Mouse (Mus musculus) embryonic facial prominence, embryonic 15.5 days (tissue): ENCODE results near the gene Nipsnap3a. TPM values are rescaled to one million over a fixed set of nuclear protein-coding genes. Genes with fewer than 3 reads are reported as not detected.

Experiments
- polyA plus RNA-seq: library from polyadenylated mRNA; unstranded; fragments of >200 nt; fragmentation: Nextera tagmentation; extraction: Ambion mirVana; gene quantifications from 2 replicates; pipeline ENCODE4 v1.2.1, GENCODE M21; 2015

The Nipsnap3a gene
- polyA plus RNA-seq, 1 experiment from 2014 or later: not detected

Other genes starting within 250 kb of the Nipsnap3a start
- gene Olfr275, start 174.7 kb upstream of the Nipsnap3a start, polyA plus RNA-seq: not detected in 2 replicates
- gene Olfr273, start 130.0 kb upstream of the Nipsnap3a start, polyA plus RNA-seq: not detected in 2 replicates
- gene Olfr272, start 70.1 kb upstream of the Nipsnap3a start, polyA plus RNA-seq: not detected in 2 replicates
- gene Olfr270, start 24.7 kb upstream of the Nipsnap3a start, polyA plus RNA-seq: not detected in 2 replicates
- gene Nipsnap3b, start 22.6 kb downstream of the Nipsnap3a start, polyA plus RNA-seq: 53.1 and 53.9 TPM in 2 replicates
- gene Abca1, start 170.6 kb downstream of the Nipsnap3a start, polyA plus RNA-seq: 8.2 and 9.2 TPM in 2 replicates